ENCODE assay signal across 15 mouse cellular contexts in the genomic region with DNA sequence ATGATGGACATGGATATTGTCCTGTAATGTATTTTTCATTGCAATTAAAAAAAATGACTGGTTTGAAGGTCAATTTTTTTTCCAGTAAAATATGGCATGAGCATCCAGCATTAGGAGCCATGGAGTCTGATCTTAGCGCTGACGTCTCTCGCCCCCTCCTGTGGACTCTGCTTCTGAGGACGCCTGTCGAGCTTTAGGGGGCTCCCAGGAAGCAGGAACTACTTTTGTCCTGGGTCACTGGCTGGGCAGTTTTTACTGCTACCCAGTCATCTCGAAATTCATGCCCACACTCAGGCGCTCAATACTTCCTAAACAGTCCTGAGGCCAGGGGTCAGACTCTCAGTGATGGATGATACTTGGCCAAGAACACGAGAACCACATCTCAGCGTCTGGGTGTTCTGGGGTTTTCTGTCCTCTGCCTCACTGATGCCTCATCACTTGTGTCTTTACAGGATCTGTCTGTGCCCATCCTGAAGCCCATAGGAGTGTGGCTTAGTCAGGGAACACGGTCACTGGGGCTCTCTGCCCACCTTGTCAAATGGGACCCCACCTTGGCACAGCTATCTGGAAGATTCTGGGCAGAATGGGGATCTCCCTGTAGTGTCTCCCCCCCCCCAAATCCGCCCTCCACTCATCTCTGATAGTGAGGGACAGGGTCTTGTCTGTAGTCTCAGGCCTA. TPM values are rescaled to one million over a fixed set of nuclear protein-coding genes. Genes with fewer than 3 reads are reported as not detected.
A peak's percentile ranks its signal among the peaks of the same experiment; 100 is the strongest.
DNase-seq lines count a peak whose midpoint lies in the region; ATAC-seq and TF ChIP-seq lines count a peak whose summit lies in the region.
"Had no signal": no experiment of that assay in that cellular context is flagged by ENCODE, and none has a peak within 500 bp of the region (broad histone marks: within the 10 kb centered on the region; RNA-seq: fewer than 3 reads in every experiment).

No protein-coding gene starts in this region.

- H3K36me3 ChIP-seq in heart, embryonic 10.5 days, result no peaks in the 10 kb centered on the region
- H3K36me3 ChIP-seq in kidney, postnatal 0 days (ENCODE audit: insufficient read depth, low read length), result no peaks in the 10 kb centered on the region
- no peaks in the 10 kb centered on the region for H3K36me3 ChIP-seq in embryonic facial prominence, embryonic 13.5 days
- no peaks in the 10 kb centered on the region for H3K36me3 ChIP-seq in intestine, embryonic 16.5 days (ENCODE audit: control insufficient read depth, insufficient read depth, low read length)
- H3K36me3 ChIP-seq in midbrain, embryonic 13.5 days, result no peaks in the 10 kb centered on the region
- H3K36me3 ChIP-seq: forebrain, embryonic 12.5 days had no signal

- 74% methylated on average over 11 of the region's 11 CpGs for WGBS in heart, embryonic 10.5 days
- 42% methylated on average over 11 of the region's 11 CpGs for WGBS in kidney, postnatal 0 days
- WGBS in embryonic facial prominence, embryonic 13.5 days, result 81% methylated on average over 11 of the region's 11 CpGs
- WGBS in intestine, embryonic 16.5 days, result 66% methylated on average over 11 of the region's 11 CpGs
- WGBS in midbrain, embryonic 13.5 days, result 80% methylated on average over 11 of the region's 11 CpGs

- no peaks in the 10 kb centered on the region for H3K9me3 ChIP-seq in heart, embryonic 10.5 days
- H3K9me3 ChIP-seq in kidney, postnatal 0 days (replicated peaks; ENCODE audit: low read length), result no peaks in the 10 kb centered on the region
- H3K9me3 ChIP-seq in embryonic facial prominence, embryonic 13.5 days, result no peaks in the 10 kb centered on the region
- H3K9me3 ChIP-seq in intestine, embryonic 16.5 days (ENCODE audit: control insufficient read depth, low read length), result no peaks in the 10 kb centered on the region
- H3K9me3 ChIP-seq in midbrain, embryonic 13.5 days, result no peaks in the 10 kb centered on the region
- H3K9me3 ChIP-seq: forebrain, embryonic 12.5 days had no signal

- H3K4me1 ChIP-seq in heart, embryonic 10.5 days, result peaks cover 36% of the 10 kb centered on the region
- H3K4me1 ChIP-seq in kidney, postnatal 0 days (replicated peaks; ENCODE audit: insufficient read depth, low read length), result peaks cover 17% of the 10 kb centered on the region
- H3K4me1 ChIP-seq in embryonic facial prominence, embryonic 13.5 days, result peaks cover 28% of the 10 kb centered on the region
- H3K4me1 ChIP-seq in intestine, embryonic 16.5 days (ENCODE audit: control insufficient read depth, insufficient read depth, low read length), result peaks cover 35% of the 10 kb centered on the region
- peaks cover 9% of the 10 kb centered on the region for H3K4me1 ChIP-seq in midbrain, embryonic 13.5 days (replicated peaks)

- no peak for TF ChIP-seq CTCF in kidney, postnatal 0 days (IDR thresholded peaks at IDR 0.05; ENCODE audit: low read depth)

- no peak overlapping the region for H3K4me3 ChIP-seq in heart, embryonic 10.5 days
- H3K4me3 ChIP-seq in kidney, postnatal 0 days (replicated peaks; ENCODE audit: low read depth, low read length), result no peak overlapping the region
- no peak overlapping the region for H3K4me3 ChIP-seq in embryonic facial prominence, embryonic 13.5 days
- no peak overlapping the region for H3K4me3 ChIP-seq in intestine, embryonic 16.5 days (ENCODE audit: low read length)
- no peak overlapping the region for H3K4me3 ChIP-seq in midbrain, embryonic 13.5 days (replicated peaks)
- H3K4me3 ChIP-seq: forebrain, embryonic 12.5 days had no signal

- no peak overlapping the region for H3K9ac ChIP-seq in kidney, postnatal 0 days (ENCODE audit: low read depth, low read length)
- no peak overlapping the region for H3K9ac ChIP-seq in embryonic facial prominence, embryonic 13.5 days
- H3K9ac ChIP-seq in intestine, embryonic 16.5 days (ENCODE audit: low read depth, low read length), result no peak overlapping the region
- no peak overlapping the region for H3K9ac ChIP-seq in midbrain, embryonic 13.5 days (replicated peaks)
- H3K9ac ChIP-seq: forebrain, embryonic 12.5 days; hindbrain, embryonic 14.5 days; liver, embryonic 14.5 days had no signal

- no peak for DNase-seq in heart, embryonic 10.5 days (ENCODE audit: low spot score)
- no peak for DNase-seq in heart, postnatal 36 days
- peak; percentile 58 for DNase-seq in kidney, postnatal 0 days (ENCODE audit: low spot score)
- no peak for DNase-seq in kidney, adult 18-20 months
- no peak for DNase-seq in right cerebral cortex, postnatal 10 days (ENCODE audit: low spot score in 2 of 2)
- DNase-seq: cerebellum, adult 11 months; cerebellum, postnatal 25 days; right cerebral cortex, postnatal 14 days had no signal

- ATAC-seq in kidney, postnatal 0 days (replicated peaks; ENCODE audit: low FRiP score, low read depth), result no peak
- ATAC-seq in embryonic facial prominence, embryonic 13.5 days (ENCODE audit: insufficient number of reproducible peaks, insufficient read depth, low FRiP score, low TSS enrichment, low read depth), result no peak
- no peak for ATAC-seq in intestine, embryonic 16.5 days
- ATAC-seq in midbrain, embryonic 13.5 days, result no peak
- ATAC-seq: midbrain, embryonic 16.5 days had no signal

- intact Hi-C loops in heart, postnatal 36 days (cut with DNase I), result loop anchor here (5.0 kb wide), 1 partner anchor 67 kb away; no protein-coding TSS in a partner anchor

- no peaks in the 10 kb centered on the region for H3K27me3 ChIP-seq in heart, embryonic 10.5 days (ENCODE audit: insufficient read depth, poor library complexity, severe bottlenecking)
- H3K27me3 ChIP-seq in kidney, postnatal 0 days (ENCODE audit: insufficient read depth, low read length), result no peaks in the 10 kb centered on the region
- no peaks in the 10 kb centered on the region for H3K27me3 ChIP-seq in embryonic facial prominence, embryonic 13.5 days
- H3K27me3 ChIP-seq in intestine, embryonic 16.5 days (replicated peaks; ENCODE audit: control insufficient read depth, insufficient read depth, low read length), result no peaks in the 10 kb centered on the region
- no peaks in the 10 kb centered on the region for H3K27me3 ChIP-seq in midbrain, embryonic 13.5 days
- H3K27me3 ChIP-seq: forebrain, embryonic 12.5 days had no signal

- 0 out of 2 replicates have a peak overlapping the region, but pooled peaks have one; percentile 36 for H3K27ac ChIP-seq in heart, embryonic 10.5 days
- H3K27ac ChIP-seq in kidney, postnatal 0 days, result peak overlapping the region; percentile 81
- H3K27ac ChIP-seq in embryonic facial prominence, embryonic 13.5 days, result peak overlapping the region; percentile 80
- peak overlapping the region; percentile 85; the same call in 1 of the 2 replicates for H3K27ac ChIP-seq in intestine, embryonic 16.5 days (ENCODE audit: low read length)
- H3K27ac ChIP-seq in midbrain, embryonic 13.5 days, result no peak overlapping the region
- H3K27ac ChIP-seq: forebrain, embryonic 12.5 days; hindbrain, embryonic 14.5 days; liver, embryonic 14.5 days had no signal

- no peak overlapping the region for H3K4me2 ChIP-seq in kidney, postnatal 0 days (ENCODE audit: low read length)
- no peak overlapping the region for H3K4me2 ChIP-seq in embryonic facial prominence, embryonic 13.5 days
- H3K4me2 ChIP-seq in intestine, embryonic 16.5 days (ENCODE audit: low read depth, low read length), result 0 out of 2 replicates have a peak overlapping the region, but pooled peaks have one; percentile 34
- no peak overlapping the region for H3K4me2 ChIP-seq in midbrain, embryonic 13.5 days (replicated peaks)
- H3K4me2 ChIP-seq: forebrain, embryonic 12.5 days; hindbrain, embryonic 14.5 days had no signal

RNA-seq across cellular contexts. Expression of a gene that starts 29.9 kb away (rescaled TPM):
- 32.8 and 34.9 TPM in 2 replicates for polyA plus RNA-seq in heart, embryonic 10.5 days (2016; fragmentation: Nextera tagmentation; extraction: Ambion mirVana)
- 100 to 1,000 TPM; 528 to 541 TPM for total RNA-seq in heart, postnatal 36 days (2021)
- 55.9 and 60.9 TPM in 2 replicates for polyA plus RNA-seq in kidney, postnatal 0 days (2015; fragmentation: Nextera tagmentation; extraction: Ambion mirVana)
- polyA plus RNA-seq in embryonic facial prominence, embryonic 13.5 days (2015; fragmentation: Nextera tagmentation; extraction: Ambion mirVana), result 35.3 and 38.9 TPM in 2 replicates
- polyA plus RNA-seq in intestine, embryonic 16.5 days (2015; fragmentation: Nextera tagmentation; extraction: Ambion mirVana), result 43.8 and 45.7 TPM in 2 replicates
- 20.3 and 22.7 TPM in 2 replicates for polyA plus RNA-seq in midbrain, embryonic 13.5 days (2015; fragmentation: Nextera tagmentation; extraction: Ambion mirVana)

RNA-seq across cellular contexts. Expression of a gene that starts 45.2 kb away (rescaled TPM):
- 18.0 and 23.1 TPM in 2 replicates for polyA plus RNA-seq in heart, embryonic 10.5 days (2016; fragmentation: Nextera tagmentation; extraction: Ambion mirVana)
- 10 to 100 TPM in 1 of 2 experiments, 1 to 10 TPM in 1; 9.9 to 10.7 TPM for total RNA-seq in heart, postnatal 36 days (2021)
- 13.2 and 13.6 TPM in 2 replicates for polyA plus RNA-seq in kidney, postnatal 0 days (2015; fragmentation: Nextera tagmentation; extraction: Ambion mirVana)
- polyA plus RNA-seq in embryonic facial prominence, embryonic 13.5 days (2015; fragmentation: Nextera tagmentation; extraction: Ambion mirVana), result 19.4 and 20.4 TPM in 2 replicates
- polyA plus RNA-seq in intestine, embryonic 16.5 days (2015; fragmentation: Nextera tagmentation; extraction: Ambion mirVana), result 15.5 TPM in 2 replicates
- 16.8 and 18.1 TPM in 2 replicates for polyA plus RNA-seq in midbrain, embryonic 13.5 days (2015; fragmentation: Nextera tagmentation; extraction: Ambion mirVana)
